Mouse (Mus musculus) myocyte (in vitro differentiated cells): ENCODE data around the gene Gngt2.

Experiments used
- CEBPB ChIP-seq: IDR thresholded peaks from 2 replicates; pipeline ENCODE4 v1.6.1; 2011; ENCODE audit warnings: mild to moderate bottlenecking, moderate library complexity; ENCODE audit not compliant: poor library complexity, insufficient read depth, severe bottlenecking
- E2F4 ChIP-seq: IDR thresholded peaks from one replicate; pipeline ENCODE4 v1.6.1; 2011; ENCODE audit warnings: mild to moderate bottlenecking, control low read depth, moderate library complexity; ENCODE audit not compliant: insufficient read depth
- MAX ChIP-seq: IDR thresholded peaks from one replicate; pipeline ENCODE4 v1.6.1; 2011; ENCODE audit warnings: low read depth, mild to moderate bottlenecking, control low read depth
- MYOG ChIP-seq, 3 experiments: IDR thresholded peaks; one replicate each; pipeline ENCODE4 v1.6.1; 2011; ENCODE audit warnings: control low read depth in 2 of 3, low read depth in 2 of 3, mild to moderate bottlenecking in 2 of 3; ENCODE audit not compliant: insufficient read length in 2 of 3, control insufficient read depth in 1 of 3, insufficient read depth in 1 of 3
- POLR2A ChIP-seq: IDR thresholded peaks from one replicate; pipeline ENCODE4 v1.6.1; 2011; ENCODE audit warnings: low read depth, mild to moderate bottlenecking, control low read depth, moderate library complexity; ENCODE audit not compliant: insufficient read length
- POLR2AphosphoS2 ChIP-seq: IDR thresholded peaks from one replicate; pipeline ENCODE4 v1.6.1; 2011; ENCODE audit warnings: low read depth, control low read depth; ENCODE audit not compliant: insufficient read length
- USF1 ChIP-seq: IDR thresholded peaks from one replicate; pipeline ENCODE4 v1.6.1; 2011; ENCODE audit warnings: low read depth, mild to moderate bottlenecking, control low read depth, moderate library complexity

GRCm38 (mm10) chr11:95831641-95832040 is 5.4 kb upstream of the Gngt2 start:
- TF ChIP-seq POLR2A: no peak
- TF ChIP-seq MAX: no peak
- TF ChIP-seq CEBPB: no peak
- no peak for TF ChIP-seq POLR2AphosphoS2
- no peak for TF ChIP-seq E2F4
- TF ChIP-seq USF1: no peak
- TF ChIP-seq MYOG (IDR thresholded peaks at IDR 0.05; ENCODE audit: control insufficient read depth in 1 of 3, insufficient read depth in 1 of 3, insufficient read length in 2 of 3, low read depth in 2 of 3): no peak
